Mouse (Mus musculus): Measurements from ENCODE around the gene Efhb. TPM values are rescaled to one million over a fixed set of nuclear protein-coding genes. Genes with fewer than 3 reads are reported as not detected.

Gene Efhb
- polyA plus RNA-seq (2017; shearing (Covaris generic)) = 0.14 TPM

DNA sequence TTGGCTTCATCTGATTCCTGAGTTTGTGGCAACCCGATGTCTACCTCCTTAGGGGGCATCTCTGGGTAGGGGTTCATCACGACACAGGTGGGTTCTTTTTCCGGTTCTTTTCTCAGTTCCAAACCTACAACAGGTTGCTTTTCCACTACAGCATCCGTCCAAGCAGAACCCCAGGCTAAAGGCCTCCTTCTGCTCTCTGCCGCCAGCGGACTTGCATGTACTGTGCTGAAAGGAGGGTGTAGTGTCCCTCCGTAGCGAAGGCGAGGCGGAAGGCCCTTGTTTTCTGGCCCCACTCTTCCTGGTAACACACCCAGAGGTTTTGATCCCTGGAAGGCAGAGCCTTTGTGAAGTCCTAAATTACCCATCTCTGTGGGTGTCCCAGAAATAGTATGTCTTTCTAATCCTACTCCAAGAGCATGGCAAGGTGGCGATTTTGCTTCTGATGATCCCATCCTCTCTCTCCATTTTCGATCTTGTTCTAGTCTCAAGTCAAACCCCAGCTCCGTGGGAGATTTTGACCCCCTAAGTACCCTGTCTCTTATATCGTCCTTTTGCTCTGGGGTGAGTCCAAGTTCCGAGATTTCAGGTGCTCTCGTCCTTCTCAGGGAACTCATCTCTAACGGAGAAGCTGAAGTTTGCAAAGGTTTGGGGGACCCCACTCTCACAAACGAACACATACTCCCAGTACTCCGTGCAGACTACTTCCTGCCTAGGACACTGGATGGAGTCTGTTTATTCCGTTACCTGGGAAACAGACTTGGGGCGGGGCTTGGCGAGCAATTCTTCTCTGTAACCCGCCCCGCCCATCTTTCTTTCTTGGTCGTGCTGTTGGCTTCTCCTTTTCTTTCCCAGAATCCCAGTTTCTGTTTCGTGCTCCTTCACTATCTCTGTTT, at the start of gene Efhb:
Gene Efhb, minus strand, starts transcription at position 719 of the 893 bp plus-strand sequence.

DNA sequence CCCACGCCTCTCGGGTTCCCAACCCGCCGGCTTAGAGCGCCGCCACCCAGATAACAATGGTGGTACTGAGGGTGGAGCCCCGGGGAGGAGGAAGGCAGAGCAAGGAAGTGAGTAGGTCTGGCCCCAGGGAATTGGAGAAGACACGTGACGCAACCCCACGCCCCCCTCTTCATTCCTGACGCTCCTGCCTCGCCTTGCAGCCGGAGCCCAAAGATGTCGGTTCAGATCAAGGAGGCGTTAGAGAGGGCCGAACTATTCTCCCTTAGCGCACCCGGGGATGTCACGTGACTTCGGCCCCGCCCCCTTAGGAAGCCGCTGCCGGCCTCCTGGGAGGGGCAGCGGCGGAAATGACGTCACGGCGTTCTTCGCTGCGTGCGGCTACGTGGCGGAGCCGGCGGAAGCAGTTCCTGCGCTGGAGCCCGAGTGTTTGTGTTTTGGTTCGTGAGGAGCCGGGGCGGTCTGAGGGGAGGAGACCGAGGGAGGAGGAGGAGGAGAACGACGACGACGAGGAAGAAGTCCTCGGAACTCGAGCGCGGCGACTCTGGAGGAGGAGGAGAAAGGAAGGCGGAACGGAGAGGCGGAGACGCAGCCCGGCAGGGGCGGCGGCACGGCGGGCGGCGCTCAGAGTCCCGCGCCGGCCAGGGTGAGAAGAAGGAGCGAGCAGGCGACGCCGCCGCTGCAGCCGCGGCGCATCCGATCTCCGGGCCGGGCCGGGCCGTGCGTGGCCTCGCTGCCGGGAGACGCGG, 15.9 kb upstream of the Efhb start, which contains the start of gene Rab5a:
Gene Rab5a, plus strand, starts transcription at position 377 of the 746 bp plus-strand sequence.

Other genes with a start within 250 kb of the Efhb start
- 172 TPM for gene Rab5a, start 15.9 kb upstream of the Efhb start, polyA plus RNA-seq (2017; shearing (Covaris generic))
- gene Pp2d1, start 76.1 kb upstream of the Efhb start, polyA plus RNA-seq (2017; shearing (Covaris generic)) = 0.51 TPM
- gene Kat2b, start 103.5 kb upstream of the Efhb start, polyA plus RNA-seq (2017; shearing (Covaris generic)) = 18.5 TPM
- gene Sgo1, start 226.0 kb upstream of the Efhb start, polyA plus RNA-seq (2017; shearing (Covaris generic)) = not detected

All from effector memory CD4-positive, alpha-beta T cell, adult 5 months (primary cell).